Mouse (Mus musculus) cerebellum, adult 2 months (tissue): ENCODE measurements around the gene Pus7l. TPM values are rescaled to one million over a fixed set of nuclear protein-coding genes. Genes with fewer than 3 reads are reported as not detected.
"Not testable (repeated sequence)": the region's sequence is repeated elsewhere in the genome, so short reads cannot be mapped to it uniquely, and the experiment has no call there.

Source experiments
- DNase-seq, 2 experiments: peaks; one replicate each; pipeline ENCODE4 v3.0.0; 2021
- H3K27ac ChIP-seq: fragments of 200-500 bp; 2 replicates; pipeline ENCODE4 v1.5.1; 2012; ENCODE audit warnings: low read length, control low read depth, inconsistent platforms; ENCODE audit not compliant: insufficient read depth
- H3K27me3 ChIP-seq: fragments of 200-500 bp; 2 replicates; pipeline ENCODE4 v1.6.1; 2012; ENCODE audit warnings: inconsistent platforms, mild to moderate bottlenecking, low read length, moderate library complexity; ENCODE audit not compliant: control insufficient read depth, insufficient read depth
- H3K4me1 ChIP-seq: fragments of 200-500 bp; 2 replicates; pipeline ENCODE4 v1.6.1; 2011; ENCODE audit warnings: low read length; ENCODE audit not compliant: control insufficient read depth, insufficient read depth
- H3K4me3 ChIP-seq: fragments of 200-500 bp; replicated peaks from 2 replicates; pipeline ENCODE3; 2011; ENCODE audit warnings: mild to moderate bottlenecking, low read depth, low read length, control low read depth; ENCODE audit not compliant: insufficient read depth
- CTCF ChIP-seq: fragments of 200-500 bp; IDR thresholded peaks from 2 replicates; pipeline ENCODE4 v1.5.1; 2011; ENCODE audit warnings: low read depth, mild to moderate bottlenecking, control low read depth, low read length, moderate library complexity, borderline replicate concordance; ENCODE audit not compliant: insufficient read depth
- POLR2A ChIP-seq: fragments of 200-500 bp; IDR thresholded peaks from 2 replicates; pipeline ENCODE4 v1.6.1; 2011; ENCODE audit warnings: low read length, control low read depth, borderline replicate concordance; ENCODE audit not compliant: insufficient read depth
- WGBS: fragments of 180-500 bp; shearing (Covaris S2); methylation state at CpG from one replicate; pipeline ENCODE4 v1.1.7; 2018; 5-methylcytosine and 5-hydroxymethylcytosine counted together
- polyA plus RNA-seq: library from polyadenylated mRNA; depleted of rRNA; stranded (reverse); fragments of >200 nt; gene quantifications from 2 replicates; pipeline ENCODE4 v1.2.3, GENCODE M21; 2012

Pus7l gene
- polyA plus RNA-seq, 1 experiment = 1.7 TPM

GRCm38 (mm10) chr15:94517913-94518491 is 25.3 kb downstream of the Pus7l start:
- WGBS = 85% methylated on average over 16 of the region's 16 CpGs
- no peak overlapping the region for H3K4me3 ChIP-seq
- TF ChIP-seq CTCF = no peak
- TF ChIP-seq POLR2A = no peak
- H3K27ac ChIP-seq = no peak overlapping the region
- H3K27me3 ChIP-seq = no peaks in the 10 kb centered on the region; the same call in 1 of the 2 replicates
- no peaks in the 10 kb centered on the region for H3K4me1 ChIP-seq
- no peak for DNase-seq

GRCm38 (mm10) chr15:94503451-94504215 is 39.7 kb downstream of the Pus7l start:
- Histone ChIP-seq H3K4me1 (no peaks in the 10 kb centered on the region), H3K27ac (no peak overlapping the region), H3K27me3 (no peaks in the 10 kb centered on the region; the same call in 1 of the 2 replicates), H3K4me3 (no peak overlapping the region)
- TF ChIP-seq CTCF (no peak), POLR2A (no peak)
- DNase-seq = no peak
- WGBS = 21% methylated on average over 12 of the region's 12 CpGs

GRCm38 (mm10) chr15:94499260-94499659 is 44.1 kb downstream of the Pus7l start:
- no peak overlapping the region for H3K27ac ChIP-seq
- WGBS = 87% methylated on average over 1 of the region's 1 CpGs

GRCm38 (mm10) chr15:94495936-94496335 is 47.4 kb downstream of the Pus7l start:
- no peaks in the 10 kb centered on the region for H3K4me1 ChIP-seq
- H3K27me3 ChIP-seq = no peaks in the 10 kb centered on the region; the same call in 1 of the 2 replicates
- DNase-seq = no peak
- 71% methylated on average over 10 of the region's 10 CpGs for WGBS
- TF ChIP-seq CTCF = no peak
- TF ChIP-seq POLR2A = no peak
- no peak overlapping the region for H3K4me3 ChIP-seq
- H3K27ac ChIP-seq = no peak overlapping the region

More at GRCm38 (mm10) chr15:94499260-94499659, 44.1 kb downstream of the Pus7l start:
- Histone ChIP-seq H3K4me1 (no peaks in the 10 kb centered on the region), H3K4me3 (no peak overlapping the region), H3K27me3 (no peaks in the 10 kb centered on the region; the same call in 1 of the 2 replicates)
- no peak for DNase-seq
- no peak for TF ChIP-seq CTCF
- TF ChIP-seq POLR2A = no peak

- TF ChIP-seq CTCF (no peak), POLR2A (no peak)
These were observed 48.9 kb downstream of the Pus7l start for GRCm38 (mm10) chr15:94494445-94494844.

GRCm38 (mm10) chr15:94489433-94489832 is 53.9 kb downstream of the Pus7l start:
- WGBS = 96% methylated on average over 2 of the region's 2 CpGs
- H3K4me1 ChIP-seq = no peaks in the 10 kb centered on the region
- no peak for TF ChIP-seq CTCF
- no peak for TF ChIP-seq POLR2A
- H3K27ac ChIP-seq = no peak overlapping the region
- H3K27me3 ChIP-seq = no peaks in the 10 kb centered on the region
- no peak overlapping the region for H3K4me3 ChIP-seq
- no peak for DNase-seq

More at GRCm38 (mm10) chr15:94494445-94494844, 48.9 kb downstream of the Pus7l start:
- no peaks in the 10 kb centered on the region for H3K4me1 ChIP-seq
- H3K27me3 ChIP-seq = no peaks in the 10 kb centered on the region; the same call in 1 of the 2 replicates
- H3K4me3 ChIP-seq = no peak overlapping the region
- WGBS = 100% methylated on average over 1 of the region's 1 CpGs
- no peak for DNase-seq
- no peak overlapping the region for H3K27ac ChIP-seq

GRCm38 (mm10) chr15:94488028-94488427 is 55.3 kb downstream of the Pus7l start:
- H3K27ac ChIP-seq, H3K4me1 ChIP-seq, H3K27me3 ChIP-seq, DNase-seq, H3K4me3 ChIP-seq: not testable (repeated sequence)
- 94% methylated on average over 2 of the region's 2 CpGs for WGBS

GRCm38 (mm10) chr15:94482555-94482954 is 60.8 kb downstream of the Pus7l start:
- H3K27me3 ChIP-seq = no peaks in the 10 kb centered on the region
- no peaks in the 10 kb centered on the region for H3K4me1 ChIP-seq
- 83% methylated on average over 2 of the region's 2 CpGs for WGBS
- no peak overlapping the region for H3K4me3 ChIP-seq
- H3K27ac ChIP-seq = no peak overlapping the region
- no peak for DNase-seq
- TF ChIP-seq CTCF (no peak), POLR2A (no peak)
